Mouse (Mus musculus) spleen, adult 18-20 months (tissue): ENCODE results near the gene Olfr119.
"Not testable (repeated sequence)": the region's sequence is repeated elsewhere in the genome, so short reads cannot be mapped to it uniquely, and the experiment has no call there.

ENCODE experiments used
- DNase-seq, 2 experiments: peaks; one replicate each; pipeline ENCODE4 v3.0.0; 2022; ENCODE audit warnings: mixed read lengths in 2 of 2

The Olfr119 gene

GRCm38 (mm10) chr17:37696264-37696663 is at the start of gene Olfr119:
Olfr119 (plus strand) TSS chr17:37696564.
- not testable (repeated sequence) for DNase-seq

GRCm38 (mm10) chr17:37663682-37664081 is 32.7 kb upstream of the Olfr119 start, which contains the start of gene Olfr117:
Olfr117 (minus strand) TSS chr17:37663782.
- no peak for DNase-seq

DNA sequence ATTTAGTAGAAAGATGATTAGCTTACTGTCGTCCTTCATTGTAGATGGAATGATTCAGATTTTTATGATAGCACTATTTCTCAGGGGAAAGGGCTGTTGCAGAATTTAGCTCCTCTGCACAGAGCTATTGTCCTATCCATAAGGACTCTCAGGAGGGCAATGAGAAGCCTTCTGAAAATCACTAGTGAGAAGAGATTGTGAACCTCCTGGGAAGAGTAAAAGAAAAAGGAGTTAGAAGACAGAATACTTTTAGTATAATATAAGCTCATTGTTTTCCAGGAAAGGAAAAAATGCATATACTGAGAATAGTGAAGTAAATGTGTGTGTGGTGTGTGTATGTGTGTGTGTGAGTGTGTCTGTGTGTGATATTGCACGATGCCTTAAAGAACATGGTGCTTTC is 29.7 kb upstream of the Olfr119 start, which contains the start of gene Olfr118:
Gene Olfr118 (plus strand): TSS at position 301 of the 400 bp plus-strand sequence.
- no peak for DNase-seq

GRCm38 (mm10) chr17:37721508-37721907 is 25.1 kb downstream of the Olfr119 start, which contains the start of gene Olfr120:
Olfr120 (plus strand) TSS chr17:37721808.
- DNase-seq = no peak

GRCm38 (mm10) chr17:37738070-37738469 is 41.7 kb downstream of the Olfr119 start:
- no peak for DNase-seq
